Mouse (Mus musculus) mesoderm, embryonic 11.5 days (tissue): ENCODE results near the gene Cox7a1.

Experiments used
- DNase-seq: peaks from one replicate; pipeline ENCODE4 v3.0.0-alpha.2; 2012; ENCODE audit warnings: low read depth, low spot score

The Cox7a1 gene

GRCm38 (mm10) chr7:30220008-30220356 is 36.0 kb downstream of the Cox7a1 start:
- DNase-seq, result no peak

- DNase-seq, result no peak
Measured at GRCm38 (mm10) chr7:30221433-30221832, 37.5 kb downstream of the Cox7a1 start.

- DNase-seq, result no peak
Measured at GRCm38 (mm10) chr7:30222205-30222604, 38.3 kb downstream of the Cox7a1 start.

GRCm38 (mm10) chr7:30224206-30224605 is 40.3 kb downstream of the Cox7a1 start:
- no peak for DNase-seq

GRCm38 (mm10) chr7:30231328-30231668 is 47.4 kb downstream of the Cox7a1 start:
- no peak for DNase-seq

GRCm38 (mm10) chr7:30231669-30232454 is 47.9 kb downstream of the Cox7a1 start, which contains the start of the genes Polr2i and Tbcb:
TSS of gene Polr2i (plus strand) at chr7:30231948.
TSS of gene Tbcb (minus strand) at chr7:30232272.
- peak; percentile 99 for DNase-seq

GRCm38 (mm10) chr7:30232631-30233148 is 48.7 kb downstream of the Cox7a1 start:
- DNase-seq, result peak; percentile 76

GRCm38 (mm10) chr7:30233387-30233786 is 49.4 kb downstream of the Cox7a1 start:
- no peak for DNase-seq

GRCm38 (mm10) chr7:30234276-30234858 is 50.4 kb downstream of the Cox7a1 start:
- DNase-seq, result no peak

GRCm38 (mm10) chr7:30235091-30235490 is 51.1 kb downstream of the Cox7a1 start:
- DNase-seq, result no peak

GRCm38 (mm10) chr7:30235625-30236024 is 51.7 kb downstream of the Cox7a1 start, which contains the start of gene Ovol3:
TSS of gene Ovol3 (minus strand) at chr7:30235725.
- DNase-seq, result no peak
